Mouse (Mus musculus): ENCODE measurements around the gene Apob. TPM values are rescaled to one million over a fixed set of nuclear protein-coding genes. Genes with fewer than 3 reads are reported as not detected.
"Not testable (repeated sequence)": the region's sequence is repeated elsewhere in the genome, so short reads cannot be mapped to it uniquely, and the experiment has no call there.

Apob gene
- total RNA-seq (2021), result under 1 TPM; 0.14 to 0.26 TPM

- no peak for DNase-seq
Observed at GRCm38 (mm10) chr12:7977466-7978189, at the start of gene Apob. Gene Apob, plus strand, starts transcription at chr12:7977648.

- DNase-seq, result no peak
Observed at GRCm38 (mm10) chr12:7932405-7932920, 45.0 kb upstream of the Apob start.

- DNase-seq, result no peak
Observed at GRCm38 (mm10) chr12:7950098-7950745, 27.2 kb upstream of the Apob start.

- DNase-seq, result no peak
Observed at GRCm38 (mm10) chr12:7958851-7959250, 18.6 kb upstream of the Apob start.

- no peak for DNase-seq
Observed at GRCm38 (mm10) chr12:7959310-7959918, 18.0 kb upstream of the Apob start.

- DNase-seq, result no peak
Observed at GRCm38 (mm10) chr12:7962314-7962927, 15.0 kb upstream of the Apob start.

GRCm38 (mm10) chr12:7967221-7967620, 10.2 kb upstream of the Apob start:
- no peak for DNase-seq

- no peak for DNase-seq
Observed at GRCm38 (mm10) chr12:7970301-7970700, 7.1 kb upstream of the Apob start.

- DNase-seq, result no peak
Observed at GRCm38 (mm10) chr12:7970817-7971216, 6.6 kb upstream of the Apob start.

GRCm38 (mm10) chr12:7971736-7972135, 5.7 kb upstream of the Apob start:
- DNase-seq, result no peak

- DNase-seq, result no peak
Observed at GRCm38 (mm10) chr12:7973773-7974322, 3.6 kb upstream of the Apob start.

GRCm38 (mm10) chr12:7978190-7978884, 889 bp downstream of the Apob start:
- peak; percentile 77 for DNase-seq

- DNase-seq, result no peak
Observed at GRCm38 (mm10) chr12:7984411-7984810, 7.0 kb downstream of the Apob start.

GRCm38 (mm10) chr12:7990804-7991203, 13.4 kb downstream of the Apob start:
- peak; percentile 68 for DNase-seq

GRCm38 (mm10) chr12:7991570-7991969, 14.1 kb downstream of the Apob start:
- DNase-seq, result no peak

- DNase-seq, result no peak
Observed at GRCm38 (mm10) chr12:8020931-8021330, 43.5 kb downstream of the Apob start.

GRCm38 (mm10) chr12:8029520-8029919, 52.1 kb downstream of the Apob start:
- no peak for DNase-seq

- DNase-seq, result no peak
Observed at GRCm38 (mm10) chr12:8030057-8030456, 52.6 kb downstream of the Apob start.

- DNase-seq, result not testable (repeated sequence)
Observed at GRCm38 (mm10) chr12:8031169-8031568, 53.7 kb downstream of the Apob start.

GRCm38 (mm10) chr12:8031595-8032358, 54.3 kb downstream of the Apob start:
- no peak for DNase-seq

- no peak for DNase-seq
Observed at GRCm38 (mm10) chr12:8032359-8032755, 54.9 kb downstream of the Apob start.
